Mouse (Mus musculus): ENCODE data around the gene Myo18a.

The Myo18a gene

GRCm38 (mm10) chr11:77795216-77795615, 32.2 kb downstream of the Myo18a start:
- no peak for DNase-seq (ENCODE audit: low spot score)

- DNase-seq (ENCODE audit: low spot score), result no peak
Observed at GRCm38 (mm10) chr11:77800491-77800868, 37.4 kb downstream of the Myo18a start.

GRCm38 (mm10) chr11:77800869-77801701, 38.0 kb downstream of the Myo18a start:
- DNase-seq (ENCODE audit: low spot score), result peak; percentile 40

DNA sequence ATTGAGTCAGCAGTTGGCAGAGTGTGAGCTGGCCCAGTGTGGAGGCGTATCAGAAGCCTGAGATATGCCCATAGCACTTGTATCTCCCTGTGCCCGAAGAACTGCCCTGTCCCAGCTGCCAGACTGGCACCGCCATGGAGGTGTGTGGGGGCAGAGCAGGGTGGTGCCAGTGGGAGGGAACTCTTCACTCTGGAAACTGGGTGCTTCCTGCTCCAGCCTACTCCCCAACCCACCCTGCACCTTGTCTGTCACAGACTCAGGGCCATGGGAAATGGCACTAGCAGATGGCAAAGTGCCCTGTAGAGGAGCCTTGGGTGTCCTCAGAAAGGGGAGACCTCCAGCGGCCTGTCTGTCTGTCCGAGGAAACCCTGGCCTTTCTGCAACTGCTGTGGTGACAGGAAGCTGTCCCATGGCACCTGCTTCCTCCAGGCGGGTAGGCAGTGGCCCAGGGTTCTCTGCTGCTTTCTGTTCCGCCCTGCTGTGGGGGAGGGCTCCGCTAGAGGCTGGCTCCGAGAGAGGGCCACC, 39.4 kb downstream of the Myo18a start:
- no peak for DNase-seq (ENCODE audit: low spot score)

GRCm38 (mm10) chr11:77806218-77806617, 43.2 kb downstream of the Myo18a start:
- no peak for DNase-seq (ENCODE audit: low spot score)

DNA sequence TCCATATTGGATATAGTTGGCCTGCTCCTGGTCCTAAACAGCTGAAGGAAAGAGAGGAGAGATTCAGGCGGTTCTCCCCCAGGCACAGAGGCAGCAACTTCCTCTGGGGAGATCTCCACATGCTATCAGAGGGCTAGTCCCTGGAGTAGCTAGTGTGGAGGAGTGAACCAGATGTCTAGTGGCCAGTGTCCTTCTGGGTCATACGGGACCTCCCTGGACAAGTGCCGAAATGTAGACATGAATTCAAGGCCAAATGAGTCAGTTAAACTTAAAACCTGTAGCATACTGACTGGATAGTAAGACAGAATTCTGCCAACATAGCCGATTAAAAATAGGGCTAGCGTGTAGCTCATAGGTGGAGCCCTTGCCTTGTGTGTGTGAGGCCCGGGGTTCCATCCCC, 43.8 kb downstream of the Myo18a start:
- DNase-seq (ENCODE audit: low spot score), result no peak

- DNase-seq (ENCODE audit: low spot score), result no peak
Observed at GRCm38 (mm10) chr11:77808051-77808465, 45.0 kb downstream of the Myo18a start.

GRCm38 (mm10) chr11:77809215-77809614, 46.2 kb downstream of the Myo18a start:
- DNase-seq (ENCODE audit: low spot score), result no peak

GRCm38 (mm10) chr11:77810018-77810417, 47.0 kb downstream of the Myo18a start:
- DNase-seq (ENCODE audit: low spot score), result no peak

DNA sequence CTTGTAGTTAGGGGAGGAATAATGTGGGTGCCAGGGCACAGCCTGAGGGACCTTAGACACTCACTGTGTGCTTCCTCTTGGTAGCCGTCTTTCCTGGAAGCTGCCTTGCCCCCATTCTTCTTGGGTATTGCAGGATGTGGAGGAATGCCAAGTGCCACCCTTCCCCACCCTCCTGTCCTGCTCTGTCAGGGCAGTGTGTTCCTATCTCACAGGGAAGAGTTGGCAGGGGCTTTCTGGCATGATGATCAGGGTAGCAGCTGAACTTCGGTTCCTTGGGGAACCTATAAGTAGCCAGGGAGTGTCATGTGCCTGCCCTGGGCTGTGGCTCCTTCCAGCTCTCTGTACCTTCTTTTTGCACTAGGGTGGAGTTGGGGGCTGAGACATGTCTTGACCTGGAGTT, 50.9 kb downstream of the Myo18a start:
- no peak for DNase-seq (ENCODE audit: low spot score)

- peak; percentile 41 for DNase-seq (ENCODE audit: low spot score)
Observed at GRCm38 (mm10) chr11:77816003-77816402, 53.0 kb downstream of the Myo18a start.

DNA sequence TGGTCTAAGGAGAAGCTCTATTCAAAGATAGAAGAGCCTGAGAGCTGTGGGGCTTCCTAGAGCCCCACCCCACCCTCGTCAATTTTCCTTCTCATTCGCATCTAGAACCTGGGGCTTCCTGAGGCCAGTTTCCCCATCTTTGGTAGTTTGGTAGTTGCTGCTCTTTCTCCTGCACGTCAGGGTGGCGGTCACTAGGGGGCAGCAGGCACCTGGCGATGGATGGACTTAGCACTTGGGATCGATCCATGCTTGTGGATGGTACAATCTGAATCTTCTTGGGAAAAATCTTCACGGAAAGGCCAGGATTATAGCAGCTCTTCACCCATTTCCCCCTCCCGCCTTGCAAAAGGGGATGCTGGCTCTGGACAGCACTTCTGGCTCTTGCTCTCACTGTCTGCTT, 58.6 kb downstream of the Myo18a start:
- DNase-seq (ENCODE audit: low spot score), result peak; percentile 60

DNA sequence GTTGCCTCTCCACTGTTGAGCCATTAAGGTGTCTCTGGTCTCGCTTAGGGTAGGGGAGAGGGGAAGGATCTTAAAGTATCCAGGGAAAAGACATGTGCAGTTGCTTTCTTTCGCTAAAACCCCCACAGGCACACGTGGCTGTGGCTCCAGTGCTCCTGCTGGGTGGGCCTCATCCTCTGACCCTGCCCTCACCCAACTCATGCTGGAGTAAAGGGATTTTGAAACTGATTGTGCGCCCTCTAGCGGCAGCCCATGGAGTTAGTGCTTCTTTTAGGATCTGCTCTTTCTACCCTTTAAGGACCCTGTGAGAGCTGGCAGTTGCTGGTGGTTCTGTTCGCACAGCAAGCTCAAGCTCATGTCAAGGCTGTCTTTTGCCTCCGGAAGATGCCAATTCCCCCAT, 59.7 kb downstream of the Myo18a start:
- DNase-seq (ENCODE audit: low spot score), result peak; percentile 62

DNA sequence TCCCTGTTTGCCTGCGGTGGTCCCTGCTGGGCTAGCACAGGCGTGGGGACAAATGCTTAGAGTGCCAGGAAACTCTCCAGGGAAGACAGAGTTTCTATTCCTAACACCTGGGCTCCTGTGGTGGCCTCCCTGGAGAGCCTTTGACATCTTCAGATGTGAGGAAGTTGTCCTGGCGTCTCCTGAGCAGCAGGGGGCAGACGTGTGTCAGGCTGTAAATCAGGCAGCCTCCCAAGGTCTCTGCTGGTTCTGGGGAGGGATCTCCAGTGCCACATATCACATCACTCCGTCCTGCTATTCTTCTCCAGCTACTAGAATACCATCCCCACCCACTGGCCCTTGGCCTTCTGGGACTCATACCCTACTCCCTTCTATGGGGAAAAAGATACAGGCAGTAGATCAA, 62.8 kb downstream of the Myo18a start:
- peak; percentile 58 for DNase-seq (ENCODE audit: low spot score)

GRCm38 (mm10) chr11:77826311-77826710, 63.3 kb downstream of the Myo18a start:
- DNase-seq (ENCODE audit: low spot score), result no peak

DNA sequence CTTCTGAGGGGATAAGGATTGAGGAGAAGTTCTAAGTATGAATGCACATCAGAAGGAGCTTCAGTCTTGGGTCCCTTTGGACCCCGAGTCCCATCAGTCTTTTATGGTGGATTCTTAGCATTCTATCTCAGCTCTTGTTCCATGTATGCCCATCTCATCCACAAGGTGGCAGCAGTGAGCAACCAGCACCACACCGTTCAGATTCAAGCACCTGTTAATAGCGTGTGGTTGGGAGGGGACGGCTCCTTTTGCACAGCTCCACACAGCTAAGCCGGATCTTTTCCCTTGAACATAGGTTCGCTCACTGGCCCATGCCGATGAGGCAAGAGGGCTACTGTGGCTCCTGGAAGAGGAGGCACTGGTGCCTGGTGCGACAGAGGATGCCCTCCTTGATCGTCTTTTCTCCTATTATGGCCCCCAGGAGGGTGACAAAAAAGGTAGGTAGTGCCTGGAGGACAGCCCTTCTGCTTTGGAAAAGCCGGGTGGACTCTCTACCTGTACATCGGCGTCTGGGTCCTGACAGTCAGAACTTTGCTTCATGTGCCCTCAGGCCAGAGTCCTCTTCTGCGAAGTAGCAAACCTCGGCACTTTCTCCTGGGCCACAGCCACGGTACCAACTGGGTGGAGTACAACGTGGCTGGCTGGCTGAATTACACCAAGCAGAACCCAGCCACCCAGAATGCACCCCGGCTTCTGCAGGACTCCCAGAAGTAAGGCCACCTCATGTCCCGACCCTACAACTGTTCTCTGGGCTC, 64.4 kb downstream of the Myo18a start:
- peak; percentile 70 for DNase-seq (ENCODE audit: low spot score)

DNA sequence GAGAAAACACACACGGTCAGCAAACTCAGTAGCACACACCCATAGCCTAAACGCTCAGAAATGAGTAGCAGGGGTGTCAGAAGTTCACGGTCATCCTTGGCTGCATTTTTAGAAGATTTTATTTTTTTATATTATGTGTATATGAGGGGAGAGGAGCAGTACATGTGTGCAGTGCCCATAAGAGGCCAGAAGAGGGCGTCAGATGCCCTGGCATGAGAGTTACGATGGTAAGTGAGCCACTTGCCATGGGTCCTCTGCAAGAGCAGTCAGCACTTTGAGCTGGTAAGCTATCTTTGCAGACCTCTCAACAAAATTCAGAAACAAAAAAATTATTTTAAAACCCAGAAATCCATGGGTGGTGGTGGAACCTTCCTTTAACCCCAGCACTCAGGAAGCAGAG, 65.1 kb downstream of the Myo18a start:
- DNase-seq (ENCODE audit: low spot score), result no peak

DNA sequence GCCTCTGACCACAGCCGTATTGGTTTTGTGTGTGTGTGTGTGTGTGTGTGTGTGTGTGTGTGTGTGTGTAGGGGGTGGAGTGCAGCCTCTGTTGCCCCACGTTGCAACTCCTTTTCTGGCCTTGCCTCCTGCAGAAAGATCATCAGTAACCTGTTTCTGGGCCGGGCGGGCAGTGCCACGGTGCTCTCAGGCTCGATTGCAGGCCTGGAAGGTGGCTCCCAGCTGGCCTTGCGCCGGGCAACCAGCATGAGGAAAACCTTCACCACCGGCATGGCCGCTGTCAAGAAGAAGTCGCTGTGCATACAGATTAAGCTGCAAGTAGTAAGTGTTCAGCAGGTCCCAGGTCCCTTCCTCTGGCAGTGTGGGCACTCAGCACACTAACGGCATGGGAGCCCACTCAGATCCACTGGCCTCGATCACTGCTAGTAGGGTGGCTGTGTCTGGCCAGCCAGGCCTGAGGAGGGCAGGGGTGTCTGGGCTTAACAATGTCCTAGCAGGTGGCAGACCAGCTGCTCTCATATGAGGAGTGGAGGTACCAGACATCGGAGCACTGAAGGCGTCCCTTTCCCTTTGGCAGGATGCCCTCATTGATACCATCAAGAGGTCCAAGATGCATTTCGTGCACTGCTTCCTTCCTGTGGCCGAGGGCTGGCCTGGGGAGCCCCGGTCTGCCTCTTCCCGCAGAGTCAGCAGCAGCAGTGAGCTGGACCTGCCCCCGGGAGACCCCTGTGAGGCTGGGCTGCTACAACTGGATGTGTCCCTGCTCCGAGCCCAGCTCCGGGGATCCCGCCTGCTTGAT, 66.2 kb downstream of the Myo18a start:
- DNase-seq (ENCODE audit: low spot score), result no peak

DNA sequence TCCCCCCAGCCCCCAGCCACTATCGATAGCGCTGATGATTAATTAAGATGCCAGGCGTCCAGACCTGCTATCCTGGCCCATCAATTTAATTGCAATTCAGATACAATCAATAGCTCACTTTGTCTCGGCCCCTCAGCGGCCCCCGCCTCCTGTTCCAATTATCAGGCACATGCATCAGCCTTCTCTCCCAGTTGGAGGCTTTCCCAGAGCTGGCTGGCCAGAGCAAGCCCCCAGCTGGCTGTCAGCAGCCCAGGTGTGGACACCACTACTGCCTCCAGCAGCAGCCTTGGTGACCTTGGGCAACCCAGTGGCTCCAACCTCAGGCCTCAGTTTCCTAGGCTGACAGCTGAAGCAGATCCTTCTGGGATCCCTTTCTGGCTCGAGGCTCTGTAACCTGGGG, 67.8 kb downstream of the Myo18a start:
- DNase-seq (ENCODE audit: low spot score), result no peak

DNA sequence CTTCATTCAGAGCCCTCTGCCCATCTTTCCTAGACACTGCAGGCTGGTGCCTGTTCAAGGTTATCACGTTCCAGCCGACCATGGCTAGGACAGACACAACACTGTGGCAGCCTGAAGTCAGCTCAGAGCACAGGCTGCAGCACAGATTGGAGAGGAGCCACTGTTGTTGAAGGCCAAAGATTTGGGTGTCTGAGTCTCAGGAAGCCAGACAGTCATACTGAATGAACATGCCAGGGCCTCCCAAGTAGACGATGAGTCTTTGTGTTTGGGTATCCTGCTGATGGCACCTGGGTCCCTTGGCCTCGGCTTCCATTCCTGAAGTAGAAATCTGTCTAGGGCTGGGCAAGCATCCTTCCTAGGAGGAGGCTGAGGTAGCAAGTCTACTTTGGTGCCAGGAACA, 69.5 kb downstream of the Myo18a start:
- no peak for DNase-seq (ENCODE audit: low spot score)

- no peak for DNase-seq (ENCODE audit: low spot score)
Observed at GRCm38 (mm10) chr11:77835109-77835508, 72.1 kb downstream of the Myo18a start.

GRCm38 (mm10) chr11:77836290-77836689, 73.2 kb downstream of the Myo18a start:
- DNase-seq (ENCODE audit: low spot score), result no peak
